Comparison of ENCODE assay signal across 7 mouse cellular contexts in the genomic region with DNA sequence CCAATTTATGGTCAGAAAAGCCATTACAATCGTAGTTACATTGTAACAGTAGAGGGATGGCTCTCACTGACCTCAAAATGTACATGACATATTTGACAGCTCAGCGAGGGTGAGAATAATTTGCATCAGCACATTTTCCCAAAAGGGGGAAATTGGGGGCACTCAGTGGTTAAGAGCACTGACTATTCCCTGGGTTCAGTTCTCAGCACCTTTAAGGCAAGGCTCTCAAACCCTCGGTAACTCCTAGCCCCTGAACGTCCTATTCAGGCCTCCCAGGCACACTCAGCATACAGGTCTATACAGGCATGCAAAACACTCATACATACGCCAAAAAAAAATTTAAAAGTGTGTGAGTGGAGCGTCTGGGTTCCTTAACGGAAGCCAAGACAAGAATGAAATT. TPM values are rescaled to one million over a fixed set of nuclear protein-coding genes. Genes with fewer than 3 reads are reported as not detected.
DNase-seq lines count a peak whose midpoint lies in the region; ATAC-seq and TF ChIP-seq lines count a peak whose summit lies in the region.

No protein-coding gene starts in this region.

- H3K4me1 ChIP-seq in liver, adult 2 months (ENCODE audit: control insufficient read depth, insufficient read depth, low read length), result peaks cover 31% of the 10 kb centered on the region
- H3K4me1 ChIP-seq in forebrain, embryonic 11.5 days (replicated peaks; ENCODE audit: control insufficient read depth, insufficient read depth, low read length), result no peaks in the 10 kb centered on the region
- no peaks in the 10 kb centered on the region for H3K4me1 ChIP-seq in limb, embryonic 14.5 days (ENCODE audit: control insufficient read depth, insufficient read depth, low read length)
- peaks cover 5% of the 10 kb centered on the region; the same call in 1 of the 2 replicates for H3K4me1 ChIP-seq in stomach, embryonic 15.5 days

- peak overlapping the region; percentile 61; the same call in 1 of the 2 replicates for H3K9ac ChIP-seq in liver, adult 2 months (ENCODE audit: low read depth, low read length)
- no peak overlapping the region for H3K9ac ChIP-seq in forebrain, embryonic 11.5 days (ENCODE audit: low read length)
- no peak overlapping the region for H3K9ac ChIP-seq in limb, embryonic 14.5 days (ENCODE audit: low read depth, low read length, severe bottlenecking)
- no peak overlapping the region for H3K9ac ChIP-seq in stomach, embryonic 15.5 days

- TF ChIP-seq CTCF in liver, adult 2 months (IDR thresholded peaks at IDR 0.05; ENCODE audit: low read depth, low read length), result no peak

- ATAC-seq in forebrain, embryonic 11.5 days (replicated peaks; ENCODE audit: low FRiP score), result no peak
- ATAC-seq in limb, embryonic 14.5 days (ENCODE audit: low FRiP score, low read depth), result no peak
- ATAC-seq in stomach, embryonic 15.5 days (ENCODE audit: insufficient read depth, low FRiP score, low read depth), result no peak
- no peak for ATAC-seq in megakaryocyte progenitor cell, adult 5-6 weeks (replicated peaks; ENCODE audit: poor library complexity)

- no peak for TF ChIP-seq POLR2A in liver, adult 2 months (IDR thresholded peaks at IDR 0.05; ENCODE audit: extremely low read depth, insufficient read depth, low read length)
- TF ChIP-seq POLR2A in limb, embryonic 14.5 days (IDR thresholded peaks at IDR 0.05; ENCODE audit: borderline replicate concordance, extremely low read depth, insufficient read depth, insufficient read length), result no peak

- peak overlapping the region; percentile 98 for H3K27ac ChIP-seq in liver, adult 2 months (replicated peaks; ENCODE audit: insufficient read depth, low read depth, low read length)
- no peak overlapping the region for H3K27ac ChIP-seq in forebrain, embryonic 11.5 days (ENCODE audit: low read depth, low read length)
- no peak overlapping the region for H3K27ac ChIP-seq in limb, embryonic 14.5 days (replicated peaks; ENCODE audit: low read depth, low read length)
- H3K27ac ChIP-seq in stomach, embryonic 15.5 days, result no peak overlapping the region

- no peak for DNase-seq in liver, adult 2 months (ENCODE audit: extremely low read depth, low read depth, low spot score)
- no peak for DNase-seq in liver
- DNase-seq in forebrain, embryonic 11.5 days (ENCODE audit: low spot score), result no peak
- DNase-seq in limb, embryonic 14.5 days (ENCODE audit: low spot score), result no peak
- DNase-seq in layer of hippocampus, postnatal 14 days (ENCODE audit: low spot score in 2 of 2), result no peak

- no peaks in the 10 kb centered on the region for H3K36me3 ChIP-seq in liver, adult 2 months (ENCODE audit: control insufficient read depth, insufficient read depth, low read length)
- no peaks in the 10 kb centered on the region for H3K36me3 ChIP-seq in forebrain, embryonic 11.5 days (ENCODE audit: control insufficient read depth, insufficient read depth, low read length)
- no peaks in the 10 kb centered on the region for H3K36me3 ChIP-seq in limb, embryonic 14.5 days (ENCODE audit: control insufficient read depth, insufficient read depth, low read length)
- H3K36me3 ChIP-seq in stomach, embryonic 15.5 days, result no peaks in the 10 kb centered on the region

- WGBS in liver, adult 2 months, result 30% methylated on average over 7 of the region's 7 CpGs
- WGBS in forebrain, embryonic 11.5 days, result 58% methylated on average over 7 of the region's 7 CpGs
- 48% methylated on average over 7 of the region's 7 CpGs for WGBS in limb, embryonic 14.5 days
- WGBS in stomach, embryonic 15.5 days, result 41% methylated on average over 7 of the region's 7 CpGs

- peak overlapping the region; percentile 65 for H3K4me2 ChIP-seq in forebrain, embryonic 11.5 days (ENCODE audit: low read depth, low read length, severe bottlenecking)
- peak overlapping the region; percentile 68 for H3K4me2 ChIP-seq in limb, embryonic 14.5 days (replicated peaks; ENCODE audit: low read depth, low read length, severe bottlenecking)
- H3K4me2 ChIP-seq in stomach, embryonic 15.5 days, result peak overlapping the region; percentile 80

- no peak overlapping the region; the same call in 1 of the 2 replicates for H3K4me3 ChIP-seq in liver, adult 2 months (ENCODE audit: insufficient read depth, low read depth, low read length)
- peak overlapping the region; percentile 57 for H3K4me3 ChIP-seq in forebrain, embryonic 11.5 days (ENCODE audit: low read depth, low read length)
- peak overlapping the region; percentile 58 for H3K4me3 ChIP-seq in limb, embryonic 14.5 days (replicated peaks; ENCODE audit: low read length)
- H3K4me3 ChIP-seq in stomach, embryonic 15.5 days (replicated peaks), result peak overlapping the region; percentile 75

- H3K79me2 ChIP-seq in liver, adult 2 months (ENCODE audit: control insufficient read depth, insufficient read depth, low read length), result no peaks in the 10 kb centered on the region

- no peaks in the 10 kb centered on the region for H3K27me3 ChIP-seq in liver, adult 2 months (ENCODE audit: control insufficient read depth, insufficient read depth, low read length)
- no peaks in the 10 kb centered on the region for H3K27me3 ChIP-seq in forebrain, embryonic 11.5 days (ENCODE audit: control insufficient read depth, insufficient read depth, low read length)
- H3K27me3 ChIP-seq in limb, embryonic 14.5 days (ENCODE audit: control insufficient read depth, insufficient read depth, low read length), result no peaks in the 10 kb centered on the region
- no peaks in the 10 kb centered on the region for H3K27me3 ChIP-seq in stomach, embryonic 15.5 days (replicated peaks)

- H3K9me3 ChIP-seq in forebrain, embryonic 11.5 days (ENCODE audit: control insufficient read depth, low read length), result no peaks in the 10 kb centered on the region; the same call in 1 of the 2 replicates
- no peaks in the 10 kb centered on the region for H3K9me3 ChIP-seq in limb, embryonic 14.5 days (ENCODE audit: control insufficient read depth, low read length)
- H3K9me3 ChIP-seq in stomach, embryonic 15.5 days, result no peaks in the 10 kb centered on the region

RNA-seq across cellular contexts. Expression of a gene that starts 0.9 kb away (rescaled TPM):
- 10.5 and 12.9 TPM in 2 replicates for total RNA-seq in liver, adult 2 months (2014; rRNA removed)
- 2.5 and 3.5 TPM in 2 replicates for polyA plus RNA-seq in liver, adult 2 months (2012; rRNA removed)
- polyA plus RNA-seq in forebrain, embryonic 11.5 days (2014; fragmentation: Nextera tagmentation; extraction: Ambion mirVana), result 4.0 and 5.1 TPM in 2 replicates
- 6.3 and 7.7 TPM in 2 replicates for polyA plus RNA-seq in limb, embryonic 14.5 days (2012; rRNA removed)
- polyA plus RNA-seq in limb, embryonic 14.5 days (2014; fragmentation: Nextera tagmentation; extraction: Ambion mirVana), result 7.6 and 8.0 TPM in 2 replicates
- 5.1 and 7.2 TPM in 2 replicates for polyA plus RNA-seq in stomach, embryonic 15.5 days (2015; fragmentation: Nextera tagmentation; extraction: Ambion mirVana)
- total RNA-seq in megakaryocyte progenitor cell, adult 5-6 weeks (2015), result 3.2 and 3.5 TPM in 2 replicates
- 5.9 and 6.5 TPM in 2 replicates for total RNA-seq in megakaryocyte progenitor cell, adult 5-6 weeks (2017)
- total RNA-seq in layer of hippocampus, postnatal 14 days (2021), result 10 to 100 TPM; 29.7 to 31.0 TPM
